Mouse (Mus musculus) liver, embryonic 16.5 days (tissue): ENCODE measurements at regions not wholly inside any gene's neighbourhood (a gene's known extent, or its start where the extent isn't known, plus 50 kb on each side); places are given as distances from the start of the nearest gene placed in this dataset.

Experiments used
- ATAC-seq: fragments of 200-750 bp; cut with Nextera tagmentation; 2 replicates; pipeline ENCODE4 v1.8.0; 2017; ENCODE audit warnings: low read depth, mild to moderate bottlenecking, moderate number of reproducible peaks, moderate library complexity
- H3K27ac ChIP-seq: fragments of 300-500 bp; sonication (generic); 2 replicates; pipeline ENCODE4 v1.5.1; 2014; ENCODE audit warnings: mild to moderate bottlenecking, low read length
- H3K27me3 ChIP-seq: fragments of 300-500 bp; sonication (generic); 2 replicates; pipeline ENCODE4 v1.6.1; 2014; ENCODE audit warnings: low read depth, low read length, mixed read lengths; ENCODE audit not compliant: control insufficient read depth, insufficient read depth
- H3K36me3 ChIP-seq: fragments of 300-500 bp; sonication (generic); 2 replicates; pipeline ENCODE4 v1.6.1; 2014; ENCODE audit warnings: mild to moderate bottlenecking; ENCODE audit not compliant: control insufficient read depth, insufficient read depth
- H3K4me1 ChIP-seq: fragments of 300-500 bp; sonication (generic); 2 replicates; pipeline ENCODE4 v1.6.1; 2014; ENCODE audit warnings: low read depth, low read length, mixed read lengths; ENCODE audit not compliant: control insufficient read depth
- H3K4me2 ChIP-seq: fragments of 300-500 bp; sonication (generic); 2 replicates; pipeline ENCODE4 v1.6.1; 2014; ENCODE audit warnings: low read depth, low read length, mixed read lengths
- H3K4me3 ChIP-seq: fragments of 300-500 bp; sonication (generic); 2 replicates; pipeline ENCODE4 v1.5.1; 2014; ENCODE audit warnings: low read depth, mild to moderate bottlenecking, low read length
- H3K9ac ChIP-seq: fragments of 300-500 bp; sonication (generic); 2 replicates; pipeline ENCODE4 v1.6.1; 2014; ENCODE audit warnings: low read depth, low read length
- H3K9me3 ChIP-seq: fragments of 300-500 bp; sonication (generic); replicated peaks from 2 replicates; pipeline ENCODE4 v1.6.1; 2016; ENCODE audit warnings: low read length; ENCODE audit not compliant: control insufficient read depth
- WGBS: fragments of 180-500 bp; shearing (Covaris S2); extraction: QIAGEN DNeasy Blood & Tissue Kit; methylation state at CpG from one replicate; pipeline ENCODE4 v1.1.7; 2014; ENCODE audit not compliant: insufficient replicate concordance; 5-methylcytosine and 5-hydroxymethylcytosine counted together

GRCm38 (mm10) chr1:76336011-76336410 is 789.9 kb downstream of the Slc4a3 start:
- H3K4me3 ChIP-seq, result no peak overlapping the region
- no peaks in the 10 kb centered on the region for H3K9me3 ChIP-seq
- no peak overlapping the region for H3K27ac ChIP-seq
- no peak overlapping the region for H3K4me2 ChIP-seq
- H3K36me3 ChIP-seq, result no peaks in the 10 kb centered on the region
- ATAC-seq, result no peak
- no peaks in the 10 kb centered on the region for H3K4me1 ChIP-seq
- no peaks in the 10 kb centered on the region for H3K27me3 ChIP-seq
- H3K9ac ChIP-seq, result no peak overlapping the region

- H3K27ac ChIP-seq, result no peak overlapping the region
- no peaks in the 10 kb centered on the region for H3K27me3 ChIP-seq
- H3K9ac ChIP-seq, result no peak overlapping the region
- no peaks in the 10 kb centered on the region for H3K36me3 ChIP-seq
- WGBS, result 65% methylated on average over 8 of the region's 8 CpGs
- no peak for ATAC-seq
- H3K4me3 ChIP-seq, result no peak overlapping the region
- H3K4me2 ChIP-seq, result no peak overlapping the region
- H3K4me1 ChIP-seq, result no peaks in the 10 kb centered on the region
- H3K9me3 ChIP-seq, result no peaks in the 10 kb centered on the region
These were observed 816.0 kb downstream of the Slc4a3 start for GRCm38 (mm10) chr1:76362106-76362505.

DNA sequence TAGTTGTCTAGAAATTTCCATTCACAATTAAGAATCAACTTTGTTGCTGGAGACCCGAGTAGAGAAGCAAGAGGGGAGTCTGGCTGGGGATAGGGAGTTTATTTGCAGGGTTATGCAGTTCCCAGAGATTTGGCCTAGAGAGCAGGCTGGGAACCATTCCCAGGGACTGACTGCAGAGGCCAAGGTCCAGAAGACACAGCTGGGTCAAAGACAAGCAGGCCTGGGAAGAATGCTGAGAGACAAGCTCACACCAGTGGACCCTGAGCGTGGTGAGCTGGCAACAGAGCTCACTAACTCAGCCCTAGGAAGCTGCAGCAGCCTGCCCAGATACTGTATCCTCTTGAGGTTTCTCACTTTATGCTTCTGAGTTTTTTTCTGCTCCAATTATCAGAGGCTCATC is 827.9 kb downstream of the Slc4a3 start:
- no peaks in the 10 kb centered on the region for H3K9me3 ChIP-seq
- no peaks in the 10 kb centered on the region for H3K4me1 ChIP-seq
- no peak overlapping the region for H3K4me3 ChIP-seq
- WGBS, result 27% methylated on average over 2 of the region's 2 CpGs
- no peaks in the 10 kb centered on the region for H3K36me3 ChIP-seq
- H3K4me2 ChIP-seq, result no peak overlapping the region
- H3K27ac ChIP-seq, result no peak overlapping the region
- no peak for ATAC-seq
- no peaks in the 10 kb centered on the region for H3K27me3 ChIP-seq
- H3K9ac ChIP-seq, result no peak overlapping the region

DNA sequence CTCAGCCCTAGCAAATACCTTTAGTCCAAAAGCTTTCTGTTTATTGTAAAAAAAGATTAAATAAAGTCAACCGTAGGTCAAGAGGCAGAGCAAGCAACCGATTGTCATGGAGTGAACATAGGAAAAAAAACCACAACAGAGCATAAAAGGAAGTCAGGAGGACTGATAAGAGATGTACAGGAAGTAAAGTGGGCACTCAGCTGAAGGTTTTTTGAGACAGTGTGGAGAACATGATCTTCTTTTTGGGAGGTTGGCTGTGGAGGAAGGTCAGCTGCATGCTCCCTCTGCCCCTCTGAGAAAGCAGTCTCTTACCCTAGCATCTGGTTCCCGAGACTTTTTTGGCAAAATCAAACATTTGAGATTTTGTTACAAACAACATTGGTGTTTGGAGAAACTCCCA is 832.1 kb downstream of the Slc4a3 start:
- H3K27me3 ChIP-seq, result no peaks in the 10 kb centered on the region
- H3K9ac ChIP-seq, result no peak overlapping the region
- 15% methylated on average over 3 of the region's 3 CpGs for WGBS
- no peak overlapping the region for H3K4me3 ChIP-seq
- ATAC-seq, result no peak
- no peak overlapping the region for H3K4me2 ChIP-seq
- H3K27ac ChIP-seq, result no peak overlapping the region
- no peaks in the 10 kb centered on the region for H3K36me3 ChIP-seq
- no peaks in the 10 kb centered on the region for H3K9me3 ChIP-seq
- no peaks in the 10 kb centered on the region for H3K4me1 ChIP-seq

- Histone ChIP-seq H3K9ac (no peak overlapping the region), H3K36me3 (no peaks in the 10 kb centered on the region), H3K4me2 (no peak overlapping the region), H3K4me1 (no peaks in the 10 kb centered on the region), H3K27ac (no peak overlapping the region), H3K27me3 (no peaks in the 10 kb centered on the region), H3K9me3 (no peaks in the 10 kb centered on the region), H3K4me3 (no peak overlapping the region)
- WGBS, result 56% methylated on average over 6 of the region's 6 CpGs
- no peak for ATAC-seq
These were observed 846.5 kb downstream of the Slc4a3 start for GRCm38 (mm10) chr1:76392536-76392935.

DNA sequence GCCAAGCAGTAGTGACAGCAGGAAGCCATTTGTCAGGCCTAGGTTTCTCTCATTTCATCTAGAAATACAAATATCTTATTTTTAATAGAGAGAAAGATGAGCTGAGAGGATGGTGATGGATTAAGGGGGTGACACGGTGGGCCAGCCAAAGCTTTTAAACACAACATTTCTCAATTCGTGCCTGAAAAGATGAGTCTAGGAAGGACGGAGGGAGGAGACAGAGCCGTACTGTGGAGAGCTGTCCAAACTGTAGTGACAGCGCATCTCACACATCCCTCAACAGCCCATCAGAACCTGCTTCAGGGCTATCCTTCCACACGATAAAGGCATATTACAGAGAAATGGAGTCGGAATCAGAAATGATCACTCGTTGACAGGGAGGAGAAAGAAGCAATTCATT is 848.0 kb downstream of the Slc4a3 start:
- H3K4me1 ChIP-seq, result no peaks in the 10 kb centered on the region
- H3K4me3 ChIP-seq, result no peak overlapping the region
- H3K27me3 ChIP-seq, result no peaks in the 10 kb centered on the region
- H3K36me3 ChIP-seq, result no peaks in the 10 kb centered on the region
- no peak overlapping the region for H3K27ac ChIP-seq
- ATAC-seq, result no peak
- H3K9ac ChIP-seq, result no peak overlapping the region
- H3K9me3 ChIP-seq, result no peaks in the 10 kb centered on the region
- WGBS, result 66% methylated on average over 8 of the region's 8 CpGs
- no peak overlapping the region for H3K4me2 ChIP-seq

DNA sequence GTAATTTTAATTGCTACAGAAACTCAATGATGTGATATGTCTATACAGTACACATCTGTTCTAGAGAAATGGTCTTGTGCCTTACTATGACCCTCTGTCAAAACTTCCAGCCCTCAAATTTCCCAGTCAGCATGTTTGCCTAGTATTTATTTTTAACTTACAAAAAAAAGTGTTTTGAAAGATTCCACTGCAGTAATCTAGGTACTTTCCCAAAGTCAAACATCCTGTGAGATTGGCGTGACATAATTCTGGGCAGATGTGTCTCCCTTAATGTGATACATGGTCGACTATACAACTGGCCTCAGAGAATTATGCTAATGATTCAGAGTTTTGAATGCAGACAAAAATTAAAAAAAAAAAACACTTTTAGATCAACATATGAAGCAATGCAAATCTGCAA is 856.8 kb downstream of the Slc4a3 start:
- Histone ChIP-seq H3K27ac (no peak overlapping the region), H3K9me3 (no peaks in the 10 kb centered on the region), H3K27me3 (no peaks in the 10 kb centered on the region), H3K4me2 (no peak overlapping the region), H3K9ac (no peak overlapping the region), H3K4me3 (no peak overlapping the region), H3K4me1 (no peaks in the 10 kb centered on the region), H3K36me3 (no peaks in the 10 kb centered on the region)
- 60% methylated on average over 2 of the region's 2 CpGs for WGBS
- ATAC-seq, result no peak

DNA sequence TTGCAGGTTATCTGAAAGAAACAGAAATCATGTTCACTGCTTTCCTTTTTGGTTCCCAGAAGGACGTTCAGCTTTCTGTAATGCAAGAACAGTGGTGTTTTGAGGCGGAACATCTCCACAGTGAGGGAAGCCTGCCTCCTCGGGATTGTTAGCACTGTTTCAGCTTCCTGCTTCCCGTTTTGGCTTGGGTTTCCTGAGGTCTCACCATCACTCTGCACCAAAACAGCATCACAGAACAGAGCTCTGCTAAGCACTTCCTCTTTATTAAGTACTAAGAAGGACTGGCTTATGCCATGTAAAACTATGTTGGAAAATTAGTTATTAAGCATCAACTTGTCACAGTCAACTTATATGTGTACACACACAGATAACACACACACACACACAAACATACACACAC is 857.9 kb downstream of the Slc4a3 start:
- no peaks in the 10 kb centered on the region for H3K4me1 ChIP-seq
- no peak overlapping the region for H3K4me2 ChIP-seq
- WGBS, result 23% methylated on average over 4 of the region's 4 CpGs
- no peaks in the 10 kb centered on the region for H3K27me3 ChIP-seq
- ATAC-seq, result no peak
- H3K36me3 ChIP-seq, result no peaks in the 10 kb centered on the region
- no peaks in the 10 kb centered on the region for H3K9me3 ChIP-seq
- H3K9ac ChIP-seq, result no peak overlapping the region
- no peak overlapping the region for H3K4me3 ChIP-seq
- H3K27ac ChIP-seq, result no peak overlapping the region

- ATAC-seq, result no peak
- H3K27ac ChIP-seq, result no peak overlapping the region
- no peaks in the 10 kb centered on the region for H3K27me3 ChIP-seq
- no peak overlapping the region for H3K4me2 ChIP-seq
- no peaks in the 10 kb centered on the region for H3K4me1 ChIP-seq
- H3K4me3 ChIP-seq, result no peak overlapping the region
- H3K9ac ChIP-seq, result no peak overlapping the region
- no peaks in the 10 kb centered on the region for H3K36me3 ChIP-seq
- WGBS, result 66% methylated on average over 4 of the region's 4 CpGs
- H3K9me3 ChIP-seq, result no peaks in the 10 kb centered on the region
These were observed 864.7 kb downstream of the Slc4a3 start for GRCm38 (mm10) chr1:76410813-76411212.

GRCm38 (mm10) chr1:76420525-76420924 is 874.5 kb downstream of the Slc4a3 start:
- H3K4me2 ChIP-seq, result no peak overlapping the region
- H3K27ac ChIP-seq, result no peak overlapping the region
- H3K4me3 ChIP-seq, result no peak overlapping the region
- no peaks in the 10 kb centered on the region for H3K27me3 ChIP-seq
- H3K9ac ChIP-seq, result no peak overlapping the region
- H3K4me1 ChIP-seq, result no peaks in the 10 kb centered on the region
- ATAC-seq, result no peak
- 68% methylated on average over 9 of the region's 9 CpGs for WGBS
- H3K9me3 ChIP-seq, result no peaks in the 10 kb centered on the region
- no peaks in the 10 kb centered on the region for H3K36me3 ChIP-seq
